Comparison of ENCODE assay signal across 28 mouse cellular contexts in genomic region chr1:59607071-59607470, GRCm38 (mm10).
DNase-seq lines count a peak whose midpoint lies in the region; ATAC-seq lines count a peak whose summit lies in the region.
"Had no signal": no experiment of that assay in that cellular context is flagged by ENCODE, and none has a peak within 500 bp of the region (broad histone marks: within the 10 kb centered on the region; RNA-seq: fewer than 3 reads in every experiment).

No protein-coding gene starts in this region.

- DNase-seq in cerebellum, postnatal 10 days: peak; percentile 67 to 75
- DNase-seq in cerebellum, postnatal 25 days: no peak
- no peak for DNase-seq in midbrain, embryonic 11.5 days (ENCODE audit: low spot score, missing footprints)
- peak; percentile 41 for DNase-seq in R1 (ENCODE audit: low read depth, low spot score)
- DNase-seq in natural killer cell, adult 2 months (ENCODE audit: low spot score in 2 of 2): no peak
- DNase-seq: adrenal gland, postnatal 25 days; cerebellum, adult 2 months; embryo, embryonic 11 days; gastrocnemius, postnatal 14 days; heart, postnatal 14 days; kidney, adult 2 months; kidney, postnatal 36 days; lung, adult 2 months; lung, postnatal 10 days; thymus, postnatal 14 days had no signal

- H3K27ac ChIP-seq in midbrain, embryonic 13.5 days: no peak overlapping the region
- no peak overlapping the region for H3K27ac ChIP-seq in midbrain, embryonic 11.5 days (ENCODE audit: low read depth, low read length)
- H3K27ac ChIP-seq in hindbrain, embryonic 13.5 days: no peak overlapping the region
- no peak overlapping the region for H3K27ac ChIP-seq in forebrain, embryonic 12.5 days
- H3K27ac ChIP-seq: embryonic facial prominence, embryonic 13.5 days; forebrain, embryonic 13.5 days; hindbrain, embryonic 15.5 days; intestine, embryonic 15.5 days; limb, embryonic 10.5 days; limb, embryonic 15.5 days; liver, embryonic 14.5 days; macrophage; midbrain, embryonic 15.5 days had no signal

- 41% methylated on average over 7 of the region's 7 CpGs for WGBS in midbrain, embryonic 13.5 days
- WGBS in midbrain, embryonic 11.5 days: 54% methylated on average over 7 of the region's 7 CpGs
- WGBS in hindbrain, embryonic 13.5 days: 31% methylated on average over 7 of the region's 7 CpGs
- WGBS in forebrain, embryonic 12.5 days: 59% methylated on average over 7 of the region's 7 CpGs

- no peaks in the 10 kb centered on the region for H3K4me1 ChIP-seq in midbrain, embryonic 13.5 days (replicated peaks)
- H3K4me1 ChIP-seq in midbrain, embryonic 11.5 days (ENCODE audit: control insufficient read depth, insufficient read depth, low read length): no peaks in the 10 kb centered on the region
- no peaks in the 10 kb centered on the region for H3K4me1 ChIP-seq in hindbrain, embryonic 13.5 days (replicated peaks)
- peaks cover 10% of the 10 kb centered on the region; the same call in 1 of the 2 replicates for H3K4me1 ChIP-seq in forebrain, embryonic 12.5 days
- H3K4me1 ChIP-seq: hindbrain, embryonic 15.5 days; intestine, embryonic 15.5 days; midbrain, embryonic 15.5 days had no signal

- H3K9me3 ChIP-seq in midbrain, embryonic 13.5 days: no peaks in the 10 kb centered on the region
- no peaks in the 10 kb centered on the region for H3K9me3 ChIP-seq in midbrain, embryonic 11.5 days (ENCODE audit: control insufficient read depth, low read length)
- H3K9me3 ChIP-seq in hindbrain, embryonic 13.5 days: no peaks in the 10 kb centered on the region
- no peaks in the 10 kb centered on the region for H3K9me3 ChIP-seq in forebrain, embryonic 12.5 days
- H3K9me3 ChIP-seq: embryonic facial prominence, embryonic 13.5 days; forebrain, embryonic 13.5 days; hindbrain, embryonic 15.5 days; intestine, embryonic 15.5 days; limb, embryonic 10.5 days; limb, embryonic 15.5 days; midbrain, embryonic 15.5 days had no signal

- no peaks in the 10 kb centered on the region for H3K36me3 ChIP-seq in midbrain, embryonic 13.5 days
- H3K36me3 ChIP-seq in midbrain, embryonic 11.5 days (ENCODE audit: control insufficient read depth, insufficient read depth, low read length): no peaks in the 10 kb centered on the region
- H3K36me3 ChIP-seq in hindbrain, embryonic 13.5 days: no peaks in the 10 kb centered on the region
- no peaks in the 10 kb centered on the region for H3K36me3 ChIP-seq in forebrain, embryonic 12.5 days (replicated peaks)
- H3K36me3 ChIP-seq: embryonic facial prominence, embryonic 13.5 days; hindbrain, embryonic 15.5 days; intestine, embryonic 15.5 days; limb, embryonic 10.5 days; limb, embryonic 15.5 days; midbrain, embryonic 15.5 days had no signal

- peak; percentile 50; the same call in 1 of the 2 replicates for ATAC-seq in midbrain, embryonic 13.5 days
- no peak for ATAC-seq in midbrain, embryonic 11.5 days (ENCODE audit: low FRiP score)
- ATAC-seq in hindbrain, embryonic 13.5 days (ENCODE audit: low FRiP score): 0 out of 2 replicates have a peak, but pooled peaks have one; percentile 7
- no peak for ATAC-seq in forebrain, embryonic 12.5 days (ENCODE audit: low FRiP score)
- ATAC-seq: forebrain, embryonic 13.5 days; intestine, embryonic 15.5 days; midbrain, embryonic 15.5 days had no signal

- no peak overlapping the region for H3K4me3 ChIP-seq in midbrain, embryonic 13.5 days (replicated peaks)
- H3K4me3 ChIP-seq in midbrain, embryonic 11.5 days (ENCODE audit: low read depth, low read length): no peak overlapping the region
- no peak overlapping the region for H3K4me3 ChIP-seq in hindbrain, embryonic 13.5 days
- H3K4me3 ChIP-seq in forebrain, embryonic 12.5 days (replicated peaks): no peak overlapping the region
- H3K4me3 ChIP-seq: embryonic facial prominence, embryonic 13.5 days; forebrain, embryonic 13.5 days; hindbrain, embryonic 15.5 days; intestine, embryonic 15.5 days; limb, embryonic 10.5 days; limb, embryonic 15.5 days; midbrain, embryonic 15.5 days; myocyte had no signal

- H3K9ac ChIP-seq in midbrain, embryonic 13.5 days (replicated peaks): no peak overlapping the region
- no peak overlapping the region for H3K9ac ChIP-seq in midbrain, embryonic 11.5 days (ENCODE audit: low read length)
- no peak overlapping the region for H3K9ac ChIP-seq in hindbrain, embryonic 13.5 days
- H3K9ac ChIP-seq in forebrain, embryonic 12.5 days: no peak overlapping the region
- H3K9ac ChIP-seq: embryonic facial prominence, embryonic 13.5 days; forebrain, embryonic 13.5 days; hindbrain, embryonic 15.5 days; intestine, embryonic 15.5 days; limb, embryonic 15.5 days; liver, embryonic 14.5 days; midbrain, embryonic 15.5 days had no signal

- no peak overlapping the region for H3K4me2 ChIP-seq in midbrain, embryonic 13.5 days (replicated peaks)
- H3K4me2 ChIP-seq in midbrain, embryonic 11.5 days: no peak overlapping the region
- H3K4me2 ChIP-seq in hindbrain, embryonic 13.5 days: no peak overlapping the region
- H3K4me2 ChIP-seq in forebrain, embryonic 12.5 days: no peak overlapping the region
- H3K4me2 ChIP-seq: embryonic facial prominence, embryonic 13.5 days; forebrain, embryonic 13.5 days; hindbrain, embryonic 15.5 days; intestine, embryonic 15.5 days; limb, embryonic 15.5 days; midbrain, embryonic 15.5 days had no signal

- H3K27me3 ChIP-seq in midbrain, embryonic 13.5 days: 0 out of 2 replicates have a peak, but pooled peaks cover 3% of the 10 kb centered on the region
- no peaks in the 10 kb centered on the region for H3K27me3 ChIP-seq in midbrain, embryonic 11.5 days (ENCODE audit: control insufficient read depth, insufficient read depth, low read length)
- no peaks in the 10 kb centered on the region for H3K27me3 ChIP-seq in hindbrain, embryonic 13.5 days
- peaks cover 9% of the 10 kb centered on the region for H3K27me3 ChIP-seq in forebrain, embryonic 12.5 days
- H3K27me3 ChIP-seq: embryonic facial prominence, embryonic 13.5 days; forebrain, embryonic 13.5 days; hindbrain, embryonic 15.5 days; intestine, embryonic 15.5 days; limb, embryonic 15.5 days; midbrain, embryonic 15.5 days had no signal

Comparison
In these comparisons a context has a peak if more than half of its experiments do, and no peak if none do; other contexts are left out.
1. DNase-seq: peak in cerebellum, postnatal 10 days (2 of 2) and R1 (single experiment); none in cerebellum, postnatal 25 days (0 of 2), midbrain, embryonic 11.5 days (single experiment) and natural killer cell, adult 2 months (0 of 2).
2. ATAC-seq: peak in midbrain, embryonic 13.5 days (single experiment) and hindbrain, embryonic 13.5 days (single experiment); none in midbrain, embryonic 11.5 days (single experiment) and forebrain, embryonic 12.5 days (single experiment).